Mouse (Mus musculus) liver, embryonic 13.5 days (tissue): ENCODE measurements around the gene Kcnq5. TPM values are rescaled to one million over a fixed set of nuclear protein-coding genes. Genes with fewer than 3 reads are reported as not detected.

ENCODE experiments used
- ATAC-seq: fragments of 200-750 bp; cut with Nextera tagmentation; 2 replicates; pipeline ENCODE4 v1.8.0; 2017; ENCODE audit warnings: low read depth, mild to moderate bottlenecking, moderate number of reproducible peaks, moderate library complexity
- DNase-seq: peaks from one replicate; pipeline ENCODE4 v3.0.0; 2022
- H3K27ac ChIP-seq: fragments of 300-500 bp; sonication (generic); 2 replicates; pipeline ENCODE4 v1.5.1; 2015; ENCODE audit warnings: moderate library complexity, mild to moderate bottlenecking, inconsistent platforms
- H3K27me3 ChIP-seq: fragments of 300-500 bp; sonication (generic); 2 replicates; pipeline ENCODE4 v1.6.1; 2015; ENCODE audit warnings: mild to moderate bottlenecking, inconsistent platforms
- H3K36me3 ChIP-seq: fragments of 300-500 bp; sonication (generic); 2 replicates; pipeline ENCODE4 v1.6.1; 2015; ENCODE audit warnings: mild to moderate bottlenecking, inconsistent platforms
- H3K4me1 ChIP-seq: fragments of 300-500 bp; sonication (generic); replicated peaks from 2 replicates; pipeline ENCODE4 v1.6.1; 2015; ENCODE audit warnings: inconsistent platforms
- H3K4me2 ChIP-seq: fragments of 300-500 bp; sonication (generic); 2 replicates; pipeline ENCODE4 v1.6.1; 2015; ENCODE audit warnings: inconsistent platforms, mild to moderate bottlenecking, moderate library complexity
- H3K4me3 ChIP-seq: fragments of 300-500 bp; sonication (generic); replicated peaks from 2 replicates; pipeline ENCODE4 v1.5.1; 2015; ENCODE audit warnings: mild to moderate bottlenecking, inconsistent platforms
- H3K9ac ChIP-seq: fragments of 300-500 bp; sonication (generic); 2 replicates; pipeline ENCODE4 v1.6.1; 2015; ENCODE audit warnings: mild to moderate bottlenecking, inconsistent platforms
- H3K9me3 ChIP-seq: fragments of 300-500 bp; sonication (generic); replicated peaks from 2 replicates; pipeline ENCODE4 v1.6.1; 2016; ENCODE audit warnings: inconsistent platforms
- WGBS: fragments of 180-500 bp; shearing (Covaris S2); methylation state at CpG from one replicate; pipeline ENCODE4 v1.1.7; 2015; ENCODE audit not compliant: insufficient replicate concordance; 5-methylcytosine and 5-hydroxymethylcytosine counted together
- polyA plus RNA-seq: library from polyadenylated mRNA; unstranded; fragments of >200 nt; fragmentation: Nextera tagmentation; extraction: Ambion mirVana; gene quantifications from 2 replicates; pipeline ENCODE4 v1.2.1, GENCODE M21; 2015

The Kcnq5 gene
- polyA plus RNA-seq, 1 experiment from 2014 or later, result 0.21 TPM

- Histone ChIP-seq H3K9me3 (no peaks in the 10 kb centered on the region), H3K4me2 (no peak overlapping the region), H3K36me3 (no peaks in the 10 kb centered on the region), H3K9ac (no peak overlapping the region), H3K27ac (no peak overlapping the region), H3K27me3 (no peaks in the 10 kb centered on the region), H3K4me1 (no peaks in the 10 kb centered on the region), H3K4me3 (no peak overlapping the region)
- no peak for DNase-seq
- 61% methylated on average over 4 of the region's 4 CpGs for WGBS
- ATAC-seq, result no peak
These were observed 20.9 kb downstream of the Kcnq5 start for GRCm38 (mm10) chr1:21940831-21941230.

- H3K9ac ChIP-seq, result no peak overlapping the region
- H3K4me3 ChIP-seq, result no peak overlapping the region
- 68% methylated on average over 4 of the region's 4 CpGs for WGBS
- ATAC-seq, result no peak
- no peaks in the 10 kb centered on the region for H3K4me1 ChIP-seq
- H3K27ac ChIP-seq, result no peak overlapping the region
- H3K9me3 ChIP-seq, result no peaks in the 10 kb centered on the region
- no peak overlapping the region for H3K4me2 ChIP-seq
- no peaks in the 10 kb centered on the region for H3K27me3 ChIP-seq
- H3K36me3 ChIP-seq, result no peaks in the 10 kb centered on the region
- DNase-seq, result no peak
These were observed 34.6 kb downstream of the Kcnq5 start for GRCm38 (mm10) chr1:21927182-21927581.

- Histone ChIP-seq H3K27me3 (no peaks in the 10 kb centered on the region), H3K9me3 (no peaks in the 10 kb centered on the region), H3K27ac (no peak overlapping the region), H3K4me2 (no peak overlapping the region), H3K36me3 (no peaks in the 10 kb centered on the region), H3K9ac (no peak overlapping the region), H3K4me3 (no peak overlapping the region), H3K4me1 (no peaks in the 10 kb centered on the region)
- WGBS, result 43% methylated on average over 1 of the region's 1 CpGs
- DNase-seq (no peak), ATAC-seq (no peak)
These were observed 38.5 kb downstream of the Kcnq5 start for GRCm38 (mm10) chr1:21923293-21923642.

GRCm38 (mm10) chr1:21922578-21923292 is 39.0 kb downstream of the Kcnq5 start:
- DNase-seq, result no peak
- H3K9ac ChIP-seq, result no peak overlapping the region
- no peak overlapping the region for H3K27ac ChIP-seq
- ATAC-seq, result no peak
- no peaks in the 10 kb centered on the region for H3K9me3 ChIP-seq
- H3K4me2 ChIP-seq, result no peak overlapping the region
- no peak overlapping the region for H3K4me3 ChIP-seq
- H3K4me1 ChIP-seq, result no peaks in the 10 kb centered on the region
- 64% methylated on average over 8 of the region's 8 CpGs for WGBS
- H3K27me3 ChIP-seq, result no peaks in the 10 kb centered on the region
- H3K36me3 ChIP-seq, result no peaks in the 10 kb centered on the region

GRCm38 (mm10) chr1:21919276-21919675 is 42.5 kb downstream of the Kcnq5 start:
- DNase-seq, result no peak
- H3K27ac ChIP-seq, result no peak overlapping the region
- no peak for ATAC-seq
- no peaks in the 10 kb centered on the region for H3K9me3 ChIP-seq
- H3K4me1 ChIP-seq, result no peaks in the 10 kb centered on the region
- H3K27me3 ChIP-seq, result no peaks in the 10 kb centered on the region
- H3K4me3 ChIP-seq, result no peak overlapping the region
- H3K36me3 ChIP-seq, result no peaks in the 10 kb centered on the region
- no peak overlapping the region for H3K9ac ChIP-seq
- WGBS, result 73% methylated on average over 6 of the region's 6 CpGs
- no peak overlapping the region for H3K4me2 ChIP-seq

- 21% methylated on average over 5 of the region's 5 CpGs for whole genome bisulfite sequencing
- H3K9ac ChIP-seq, result no peak overlapping the region
- H3K4me1 ChIP-seq, result no peaks in the 10 kb centered on the region
- DNase-seq (no peak), ATAC-seq (no peak)
- no peak overlapping the region for H3K4me3 ChIP-seq
- no peaks in the 10 kb centered on the region for H3K9me3 ChIP-seq
- no peak overlapping the region for H3K4me2 ChIP-seq
- H3K36me3 ChIP-seq, result no peaks in the 10 kb centered on the region
- no peak overlapping the region for H3K27ac ChIP-seq
- no peaks in the 10 kb centered on the region for H3K27me3 ChIP-seq
These were observed 65.5 kb downstream of the Kcnq5 start for GRCm38 (mm10) chr1:21896067-21896719.

GRCm38 (mm10) chr1:21883747-21884146 is 78.0 kb downstream of the Kcnq5 start:
- no peaks in the 10 kb centered on the region for H3K9me3 ChIP-seq
- no peak overlapping the region for H3K27ac ChIP-seq
- no peak overlapping the region for H3K4me2 ChIP-seq
- no peak overlapping the region for H3K4me3 ChIP-seq
- no peaks in the 10 kb centered on the region for H3K4me1 ChIP-seq
- 60% methylated on average over 3 of the region's 3 CpGs for whole genome bisulfite sequencing
- H3K36me3 ChIP-seq, result no peaks in the 10 kb centered on the region
- no peak for ATAC-seq
- no peak for DNase-seq
- no peak overlapping the region for H3K9ac ChIP-seq
- H3K27me3 ChIP-seq, result no peaks in the 10 kb centered on the region

GRCm38 (mm10) chr1:21870889-21871288 is 90.9 kb downstream of the Kcnq5 start:
- H3K4me1 ChIP-seq, result no peaks in the 10 kb centered on the region
- no peak overlapping the region for H3K4me3 ChIP-seq
- H3K9me3 ChIP-seq, result no peaks in the 10 kb centered on the region
- ATAC-seq (no peak), DNase-seq (no peak)
- no peak overlapping the region for H3K27ac ChIP-seq
- H3K4me2 ChIP-seq, result no peak overlapping the region
- 65% methylated on average over 4 of the region's 4 CpGs for WGBS
- H3K36me3 ChIP-seq, result no peaks in the 10 kb centered on the region
- no peak overlapping the region for H3K9ac ChIP-seq
- no peaks in the 10 kb centered on the region for H3K27me3 ChIP-seq

GRCm38 (mm10) chr1:21868484-21868883 is 93.3 kb downstream of the Kcnq5 start:
- no peak overlapping the region for H3K9ac ChIP-seq
- H3K4me1 ChIP-seq, result no peaks in the 10 kb centered on the region
- no peaks in the 10 kb centered on the region for H3K36me3 ChIP-seq
- no peaks in the 10 kb centered on the region for H3K9me3 ChIP-seq
- WGBS, result 67% methylated on average over 1 of the region's 1 CpGs
- no peak overlapping the region for H3K4me2 ChIP-seq
- no peak for DNase-seq
- no peak for ATAC-seq
- no peaks in the 10 kb centered on the region for H3K27me3 ChIP-seq
- H3K27ac ChIP-seq, result no peak overlapping the region
- H3K4me3 ChIP-seq, result no peak overlapping the region

- no peaks in the 10 kb centered on the region for H3K36me3 ChIP-seq
- no peak for DNase-seq
- no peak overlapping the region for H3K9ac ChIP-seq
- no peak overlapping the region for H3K4me2 ChIP-seq
- no peak overlapping the region for H3K27ac ChIP-seq
- H3K9me3 ChIP-seq, result no peaks in the 10 kb centered on the region
- 61% methylated on average over 3 of the region's 3 CpGs for WGBS
- ATAC-seq, result no peak
- H3K4me1 ChIP-seq, result no peaks in the 10 kb centered on the region
- no peaks in the 10 kb centered on the region for H3K27me3 ChIP-seq
- H3K4me3 ChIP-seq, result no peak overlapping the region
These were observed 105.3 kb downstream of the Kcnq5 start for GRCm38 (mm10) chr1:21856399-21856798.

GRCm38 (mm10) chr1:21838534-21838933 is 123.2 kb downstream of the Kcnq5 start:
- Histone ChIP-seq H3K27ac (no peak overlapping the region), H3K36me3 (no peaks in the 10 kb centered on the region), H3K9ac (no peak overlapping the region), H3K4me2 (no peak overlapping the region), H3K4me1 (no peaks in the 10 kb centered on the region), H3K4me3 (no peak overlapping the region), H3K9me3 (no peaks in the 10 kb centered on the region), H3K27me3 (no peaks in the 10 kb centered on the region)
- 35% methylated on average over 3 of the region's 3 CpGs for WGBS
- ATAC-seq (no peak), DNase-seq (no peak)

GRCm38 (mm10) chr1:21837387-21837786 is 124.4 kb downstream of the Kcnq5 start:
- DNase-seq (no peak), ATAC-seq (no peak)
- Histone ChIP-seq H3K36me3 (no peaks in the 10 kb centered on the region), H3K4me3 (no peak overlapping the region), H3K4me2 (no peak overlapping the region), H3K9ac (no peak overlapping the region), H3K4me1 (no peaks in the 10 kb centered on the region), H3K27ac (no peak overlapping the region), H3K27me3 (no peaks in the 10 kb centered on the region), H3K9me3 (no peaks in the 10 kb centered on the region)
- WGBS, result 50% methylated on average over 2 of the region's 2 CpGs
